Mouse (Mus musculus) liver, embryonic 11.5 days (tissue): ENCODE data around the gene Gm8127. TPM values are rescaled to one million over a fixed set of nuclear protein-coding genes. Genes with fewer than 3 reads are reported as not detected.
"Not testable (repeated sequence)": the region's sequence is repeated elsewhere in the genome, so short reads cannot be mapped to it uniquely, and the experiment has no call there.

Experiments used
- ATAC-seq: fragments of 200-750 bp; cut with Nextera tagmentation; replicated peaks from 2 replicates; pipeline ENCODE4 v1.8.0; 2017; ENCODE audit warnings: moderate number of reproducible peaks, mild to moderate bottlenecking, moderate TSS enrichment, moderate library complexity; ENCODE audit not compliant: low FRiP score
- DNase-seq: peaks from one replicate; pipeline ENCODE4 v3.0.0-alpha.2; 2017; ENCODE audit warnings: low spot score
- H3K27ac ChIP-seq: fragments of 300-500 bp; sonication (generic); 2 replicates; pipeline ENCODE4 v1.5.1; 2014; ENCODE audit warnings: mild to moderate bottlenecking, low read depth, low read length, control low read depth
- H3K27me3 ChIP-seq: fragments of 300-500 bp; sonication (generic); replicated peaks from 2 replicates; pipeline ENCODE4 v1.6.1; 2014; ENCODE audit warnings: low read length, mixed read lengths; ENCODE audit not compliant: control insufficient read depth, insufficient read depth
- H3K36me3 ChIP-seq: fragments of 300-500 bp; sonication (generic); 2 replicates; pipeline ENCODE4 v1.6.1; 2014; ENCODE audit warnings: mild to moderate bottlenecking, low read length, moderate library complexity, mixed read lengths; ENCODE audit not compliant: control insufficient read depth, insufficient read depth
- H3K4me1 ChIP-seq: fragments of 300-500 bp; sonication (generic); replicated peaks from 2 replicates; pipeline ENCODE4 v1.6.1; 2014; ENCODE audit warnings: low read length, mixed read lengths; ENCODE audit not compliant: control insufficient read depth, insufficient read depth
- H3K4me2 ChIP-seq: fragments of 300-500 bp; sonication (generic); 2 replicates; pipeline ENCODE4 v1.6.1; 2014; ENCODE audit warnings: mild to moderate bottlenecking, control low read depth, moderate library complexity
- H3K4me3 ChIP-seq: fragments of 300-500 bp; sonication (generic); 2 replicates; pipeline ENCODE4 v1.5.1; 2014; ENCODE audit warnings: low read depth, low read length, control low read depth
- H3K9ac ChIP-seq: fragments of 300-500 bp; sonication (generic); 2 replicates; pipeline ENCODE4 v1.6.1; 2014; ENCODE audit warnings: low read depth, low read length, control low read depth
- H3K9me3 ChIP-seq: fragments of 300-500 bp; sonication (generic); 2 replicates; pipeline ENCODE4 v1.6.1; 2016; ENCODE audit warnings: low read length, inconsistent platforms, mixed read lengths; ENCODE audit not compliant: control insufficient read depth
- WGBS: fragments of 180-500 bp; shearing (Covaris S2); extraction: QIAGEN DNeasy Blood & Tissue Kit; methylation state at CpG from one replicate; pipeline ENCODE4 v1.1.7; 2014; 5-methylcytosine and 5-hydroxymethylcytosine counted together
- polyA plus RNA-seq: library from polyadenylated mRNA; unstranded; fragments of >200 nt; fragmentation: Nextera tagmentation; extraction: Ambion mirVana; gene quantifications from 2 replicates; pipeline ENCODE4 v1.2.1, GENCODE M21; 2014

Gm8127 gene
- polyA plus RNA-seq, 1 experiment from 2014 or later = not detected

- not testable (repeated sequence) for H3K4me2 ChIP-seq, DNase-seq, H3K4me1 ChIP-seq, H3K9ac ChIP-seq, H3K27me3 ChIP-seq, H3K9me3 ChIP-seq, H3K4me3 ChIP-seq, H3K27ac ChIP-seq, ATAC-seq, H3K36me3 ChIP-seq
- 27% methylated on average over 10 of the region's 12 CpGs for WGBS
Measured at GRCm38 (mm10) chr14:43249611-43250170, 43.9 kb downstream of the Gm8127 start.

Other genes with a start within 250 kb of the Gm8127 start
- gene Gm8094, start 217.2 kb downstream of the Gm8127 start, polyA plus RNA-seq = not detected in 2 replicates
- gene Gm8104, start 193.2 kb downstream of the Gm8127 start, polyA plus RNA-seq = not detected in 2 replicates
- gene Gm7233, start 114.0 kb downstream of the Gm8127 start, polyA plus RNA-seq = not detected in 2 replicates
- gene Gm8122, start 58.5 kb downstream of the Gm8127 start, polyA plus RNA-seq = not detected in 2 replicates
- gene Gm8126, start 35.2 kb downstream of the Gm8127 start, polyA plus RNA-seq = not detected in 2 replicates
- not detected in 2 replicates for gene Gm9732, start 18.8 kb downstream of the Gm8127 start, polyA plus RNA-seq
- gene 1700001F09Rik, start 54.0 kb upstream of the Gm8127 start, polyA plus RNA-seq = not detected in 2 replicates
- not detected in 2 replicates for gene Gm8138, start 122.5 kb upstream of the Gm8127 start, polyA plus RNA-seq
- gene Gm5799, start 249.7 kb upstream of the Gm8127 start, polyA plus RNA-seq = not detected in 2 replicates